Mouse (Mus musculus): ENCODE data around the gene Chrng. TPM values are rescaled to one million over a fixed set of nuclear protein-coding genes. Genes with fewer than 3 reads are reported as not detected.
A peak's percentile ranks its signal among the peaks of the same experiment; 100 is the strongest.

The Chrng gene
- total and polyA plus RNA-seq, 3 experiments = 0.04 TPM; not detected in 2

- no peak overlapping the region for H3K4me3 ChIP-seq (replicated peaks in 1 of 3; ENCODE audit: low read depth in 2 of 3, low read length in 2 of 3, poor library complexity in 1 of 3)
- TF ChIP-seq KAT2A (IDR thresholded peaks at IDR 0.05; ENCODE audit: insufficient replicate concordance, low read length) (no peak), ELF1 (IDR thresholded peaks at IDR 0.05; ENCODE audit: low read depth, low read length) (peak; percentile 18; the same call in 1 of the 2 replicates), POLR2AphosphoS2 (IDR thresholded peaks at IDR 0.05; ENCODE audit: low read depth, low read length) (no peak), NELFE (IDR thresholded peaks at IDR 0.05; ENCODE audit: low read depth, low read length) (peak; percentile 19; the same call in 1 of the 2 replicates), CTCF (conservative IDR thresholded peaks at IDR 0.05 in 1 of 2, IDR thresholded peaks at IDR 0.05 in 1 of 2; ENCODE audit: low read depth in 2 of 2, low read length in 2 of 2) (peak; percentile 62 to 95), SMC3 (IDR thresholded peaks at IDR 0.05; ENCODE audit: low read depth, low read length) (peak; percentile 87), RAD21 (IDR thresholded peaks at IDR 0.05; ENCODE audit: low read depth, low read length) (peak; percentile 89), IRF4 (IDR thresholded peaks at IDR 0.05; ENCODE audit: low read depth, low read length) (0 out of 2 replicates have a peak, but pooled peaks have one; percentile 30)
- H3K79me2 ChIP-seq (replicated peaks; ENCODE audit: control insufficient read depth, extremely low read depth, insufficient read depth, poor library complexity, severe bottlenecking) = no peaks in the 10 kb centered on the region
- no peak overlapping the region for H3K9ac ChIP-seq (ENCODE audit: insufficient read depth, low read depth)
- no peak overlapping the region for H3K27ac ChIP-seq (ENCODE audit: insufficient read depth, low read depth)
- no peaks in the 10 kb centered on the region for H3K9me3 ChIP-seq (replicated peaks; ENCODE audit: low read length)
- dilution Hi-C loops (cut with MboI; ENCODE audit: extremely low pct_ligation_motif_present, extremely low pct_unique_long_range_greater_than_20kb, low sequenced_read_pairs) (no loop called here), in situ Hi-C loops (cut with MboI; ENCODE audit: low pct_ligation_motif_present, low pct_unique_long_range_greater_than_20kb, low sequenced_read_pairs) (no loop called here)
- peaks cover 0 to 2% of the 10 kb centered on the region in 2 experiments; a peak in 1 of 4 replicates for H3K4me1 ChIP-seq (ENCODE audit: control insufficient read depth in 1 of 2, insufficient read depth in 2 of 2)
- H3K36me3 ChIP-seq (replicated peaks in 1 of 2; ENCODE audit: control insufficient read depth in 1 of 2, insufficient read depth in 1 of 2, low read length in 1 of 2) = no peaks in the 10 kb centered on the region
- DNase-seq (ENCODE audit: extremely low read depth) = peak; percentile 66
- no peak overlapping the region for H3K4me2 ChIP-seq (ENCODE audit: insufficient read depth, low read depth, poor library complexity, severe bottlenecking)
- peaks cover 61% of the 10 kb centered on the region for H3K27me3 ChIP-seq (replicated peaks)
Measured at GRCm38 (mm10) chr1:87174006-87174955, 30.2 kb upstream of the Chrng start.

- H3K36me3 ChIP-seq (replicated peaks in 1 of 2; ENCODE audit: control insufficient read depth in 1 of 2, insufficient read depth in 1 of 2, low read length in 1 of 2) = no peaks in the 10 kb centered on the region
- no peak for TF ChIP-seq NRF1 (IDR thresholded peaks at IDR 0.05; ENCODE audit: low read depth, low read length)
- no peak for TF ChIP-seq SIN3A (IDR thresholded peaks at IDR 0.05; ENCODE audit: low read length)
- no peak for TF ChIP-seq KAT2A (IDR thresholded peaks at IDR 0.05; ENCODE audit: insufficient replicate concordance, low read length)
- no peak for TF ChIP-seq GABPA (IDR thresholded peaks at IDR 0.05; ENCODE audit: insufficient replicate concordance, low read depth, low read length)
- no peak for TF ChIP-seq UBTF (IDR thresholded peaks at IDR 0.05; ENCODE audit: low read depth, low read length)
- no peak for TF ChIP-seq EP300 (IDR thresholded peaks at IDR 0.05; ENCODE audit: low read length)
- no peak for TF ChIP-seq TCF12 (IDR thresholded peaks at IDR 0.05; ENCODE audit: low read depth, low read length)
- no peak for TF ChIP-seq HCFC1 (IDR thresholded peaks at IDR 0.05; ENCODE audit: low read depth, low read length)
- TF ChIP-seq PAX5 (IDR thresholded peaks at IDR 0.05; ENCODE audit: low read length) = no peak
- no peak for TF ChIP-seq MAFK (IDR thresholded peaks at IDR 0.05; ENCODE audit: insufficient replicate concordance, low read length)
- no peak for TF ChIP-seq JUND (conservative IDR thresholded peaks at IDR 0.05; ENCODE audit: low read depth, low read length)
- no peak for TF ChIP-seq USF1 (IDR thresholded peaks at IDR 0.05; ENCODE audit: low read depth, low read length)
- no peak for TF ChIP-seq MAX (IDR thresholded peaks at IDR 0.05; ENCODE audit: low read length)
- in situ Hi-C loops (cut with MboI; ENCODE audit: low pct_ligation_motif_present, low pct_unique_long_range_greater_than_20kb, low sequenced_read_pairs) = no loop called here
- no peak overlapping the region for H3K4me2 ChIP-seq (ENCODE audit: insufficient read depth, low read depth, poor library complexity, severe bottlenecking)
- peaks cover 0 to 9% of the 10 kb centered on the region in 2 experiments; a peak in 2 of 4 replicates for H3K4me1 ChIP-seq (ENCODE audit: control insufficient read depth in 1 of 2, insufficient read depth in 2 of 2)
- no peak for DNase-seq (ENCODE audit: extremely low read depth)
- no peaks in the 10 kb centered on the region for H3K9me3 ChIP-seq (replicated peaks; ENCODE audit: low read length)
- H3K27me3 ChIP-seq (replicated peaks) = peaks cover 55% of the 10 kb centered on the region
- no peaks in the 10 kb centered on the region for H3K79me2 ChIP-seq (replicated peaks; ENCODE audit: control insufficient read depth, extremely low read depth, insufficient read depth, poor library complexity, severe bottlenecking)
- H3K27ac ChIP-seq (ENCODE audit: insufficient read depth, low read depth) = no peak overlapping the region
- dilution Hi-C loops (cut with MboI; ENCODE audit: extremely low pct_ligation_motif_present, extremely low pct_unique_long_range_greater_than_20kb, low sequenced_read_pairs) = no loop called here
- no peak overlapping the region for H3K9ac ChIP-seq (ENCODE audit: insufficient read depth, low read depth)
- H3K4me3 ChIP-seq (replicated peaks in 1 of 3; ENCODE audit: low read depth in 2 of 3, low read length in 2 of 3, poor library complexity in 1 of 3) = no peak overlapping the region
Measured at GRCm38 (mm10) chr1:87175852-87176292, 28.6 kb upstream of the Chrng start.
